Mouse (Mus musculus): ENCODE results near the gene Tle4.

DNA sequence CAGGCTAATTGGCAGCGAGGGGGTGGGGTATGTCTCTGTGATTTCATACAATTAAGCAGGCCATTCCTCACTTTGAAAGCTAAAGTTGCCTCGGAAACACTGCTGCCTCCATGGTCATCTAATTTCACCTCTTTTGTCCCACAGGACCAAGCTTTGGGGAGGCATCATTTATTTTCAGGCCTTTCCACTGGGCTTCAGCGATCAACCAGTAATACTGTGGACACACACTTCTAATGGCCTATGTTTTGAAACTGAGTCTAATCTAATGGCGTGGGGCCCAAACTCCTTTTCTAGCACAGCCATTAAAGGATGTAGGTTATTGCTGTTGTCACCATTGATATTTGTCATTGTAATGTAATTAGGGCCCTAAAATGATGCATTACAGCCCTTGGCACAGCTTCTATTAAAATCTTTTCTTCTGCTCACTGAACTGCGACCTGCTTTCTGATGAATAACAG, 31.3 kb downstream of the Tle4 start:
- TF ChIP-seq CTCF (IDR thresholded peaks at IDR 0.05; ENCODE audit: low read depth, low read length) (no peak), TAL1 (conservative IDR thresholded peaks at IDR 0.05; ENCODE audit: low read depth, low read length) (no peak), GATA1 (IDR thresholded peaks at IDR 0.05; ENCODE audit: borderline replicate concordance, low read length) (no peak), GATA2 (IDR thresholded peaks at IDR 0.05; ENCODE audit: borderline replicate concordance, low read depth, low read length) (no peak)
